9 mouse cellular contexts compared by ENCODE assay signal in the genomic region with DNA sequence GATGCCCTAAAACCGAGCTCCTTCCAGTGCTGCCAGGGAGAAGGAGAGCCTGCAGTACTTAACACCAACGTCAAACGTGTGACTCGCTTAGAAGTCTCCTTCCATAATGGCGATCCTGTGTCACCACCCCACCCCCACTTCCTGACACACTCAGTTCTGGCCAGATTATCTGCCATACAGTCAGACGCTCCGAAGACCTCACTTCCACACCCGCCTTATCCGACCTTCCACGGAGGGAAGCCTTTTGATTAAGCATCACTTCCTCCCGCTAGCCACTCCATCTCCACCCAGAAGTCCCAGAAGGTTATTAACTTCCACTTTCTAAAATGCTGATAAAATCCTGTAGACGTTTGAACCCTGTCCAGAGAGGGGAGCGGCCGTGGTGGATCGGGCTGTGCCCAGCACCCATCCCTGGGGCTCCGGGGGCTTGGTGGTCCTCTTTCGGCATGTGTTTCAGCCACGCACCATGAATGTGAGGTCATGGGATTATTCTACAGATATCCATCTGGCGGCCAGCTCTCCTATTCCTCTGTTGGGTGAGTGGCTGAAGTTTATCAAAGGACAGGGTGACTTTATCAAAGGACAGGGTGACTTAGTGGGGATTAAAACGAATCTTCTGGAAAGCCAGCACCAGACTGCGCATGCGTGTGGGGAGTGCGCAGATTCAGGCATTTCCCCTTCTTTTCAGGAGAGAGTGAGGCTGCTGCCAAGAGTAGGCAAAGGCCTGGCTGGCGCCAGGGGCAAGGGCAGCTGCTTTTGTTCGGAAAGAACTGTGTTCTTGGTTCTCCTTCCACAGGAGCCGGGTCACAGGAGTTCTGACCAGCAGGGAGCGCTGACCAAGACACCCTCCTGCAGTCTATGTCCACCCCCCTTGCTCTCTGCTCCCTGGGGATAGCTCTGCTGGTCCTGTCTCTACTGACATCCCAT. TPM values are rescaled to one million over a fixed set of nuclear protein-coding genes. Genes with fewer than 3 reads are reported as not detected.
A peak's percentile ranks its signal among the peaks of the same experiment; 100 is the strongest.
DNase-seq lines count a peak whose midpoint lies in the region; ATAC-seq and TF ChIP-seq lines count a peak whose summit lies in the region.
"Had no signal": no experiment of that assay in that cellular context is flagged by ENCODE, and none has a peak within 500 bp of the region (broad histone marks: within the 10 kb centered on the region; RNA-seq: fewer than 3 reads in every experiment).

No protein-coding gene starts in this region.

- H3K27me3 ChIP-seq in hindbrain, postnatal 0 days (ENCODE audit: insufficient read depth, low read length) = no peaks in the 10 kb centered on the region
- H3K27me3 ChIP-seq in hindbrain, embryonic 14.5 days (ENCODE audit: control insufficient read depth, insufficient read depth, low read length) = no peaks in the 10 kb centered on the region

- intact Hi-C loops in heart, postnatal 25 days (cut with DNase I) = no loop called here
- intact Hi-C loops in left cerebral cortex, postnatal 25 days (cut with DNase I) = no loop called here

- H3K9me3 ChIP-seq in hindbrain, postnatal 0 days (ENCODE audit: low read length) = no peaks in the 10 kb centered on the region
- H3K9me3 ChIP-seq in hindbrain, embryonic 14.5 days (ENCODE audit: control insufficient read depth, low read length) = no peaks in the 10 kb centered on the region

- H3K4me1 ChIP-seq in hindbrain, postnatal 0 days (ENCODE audit: insufficient read depth, low read length) = no peaks in the 10 kb centered on the region
- 0 out of 2 replicates have a peak, but pooled peaks cover 5% of the 10 kb centered on the region for H3K4me1 ChIP-seq in hindbrain, embryonic 14.5 days (replicated peaks; ENCODE audit: control insufficient read depth, insufficient read depth, low read length)

- no peaks in the 10 kb centered on the region for H3K36me3 ChIP-seq in hindbrain, postnatal 0 days (ENCODE audit: insufficient read depth, low read length)
- no peaks in the 10 kb centered on the region for H3K36me3 ChIP-seq in hindbrain, embryonic 14.5 days (replicated peaks; ENCODE audit: control insufficient read depth, insufficient read depth)

- H3K4me2 ChIP-seq in hindbrain, postnatal 0 days (ENCODE audit: low read depth, low read length) = no peak overlapping the region
- H3K4me2 ChIP-seq in hindbrain, embryonic 14.5 days (replicated peaks) = no peak overlapping the region

- no peak overlapping the region for H3K27ac ChIP-seq in hindbrain, postnatal 0 days
- H3K27ac ChIP-seq in hindbrain, embryonic 14.5 days = no peak overlapping the region

- peak; percentile 32 for DNase-seq in hindbrain, postnatal 0 days (ENCODE audit: low spot score)
- no peak for DNase-seq in hindbrain, embryonic 14.5 days (ENCODE audit: low spot score)
- DNase-seq in heart, postnatal 25 days (ENCODE audit: low spot score) = peak; percentile 57
- peak; percentile 4 to 26 for DNase-seq in left cerebral cortex, postnatal 25 days (ENCODE audit: low spot score in 2 of 2)
- DNase-seq in right cerebral cortex, postnatal 36 days (ENCODE audit: low spot score in 2 of 2) = peak; percentile 4 to 9
- no peak for DNase-seq in thymus, postnatal 36 days
- DNase-seq in urinary bladder, postnatal 36 days (ENCODE audit: low spot score in 2 of 2) = no peak

- no peak overlapping the region for H3K9ac ChIP-seq in hindbrain, postnatal 0 days (replicated peaks; ENCODE audit: low read length)
- no peak overlapping the region for H3K9ac ChIP-seq in hindbrain, embryonic 14.5 days

- no peak overlapping the region for H3K4me3 ChIP-seq in hindbrain, postnatal 0 days (ENCODE audit: low read length)
- no peak overlapping the region for H3K4me3 ChIP-seq in hindbrain, embryonic 14.5 days (replicated peaks; ENCODE audit: low read length)

- no peak for ATAC-seq in hindbrain, postnatal 0 days
- no peak for ATAC-seq in hindbrain, embryonic 14.5 days (ENCODE audit: low FRiP score)
- peak; percentile 71 for ATAC-seq in common myeloid progenitor, adult 5-6 weeks (replicated peaks; ENCODE audit: low read depth, poor library complexity, severe bottlenecking)

- TF ChIP-seq CTCF in hindbrain, postnatal 0 days (IDR thresholded peaks at IDR 0.05; ENCODE audit: low read depth) = 0 out of 2 replicates have a peak, but pooled peaks have one; percentile 3

- 69% methylated on average over 27 of the region's 27 CpGs for WGBS in hindbrain, postnatal 0 days
- 78% methylated on average over 27 of the region's 27 CpGs for WGBS in hindbrain, embryonic 14.5 days

RNA-seq across cellular contexts. Expression of gene Foxl1, which starts 43.1 kb away (rescaled TPM):
- total RNA-seq in hindbrain, postnatal 0 days (2014; rRNA removed) = 0.40 and 0.58 TPM in 2 replicates
- polyA plus RNA-seq in hindbrain, postnatal 0 days (2015; fragmentation: Nextera tagmentation; extraction: Ambion mirVana) = 0.21 TPM in 1 of 2 replicates, not detected in the other
- polyA plus RNA-seq in hindbrain, embryonic 14.5 days (2014; fragmentation: Nextera tagmentation; extraction: Ambion mirVana) = 0.12 and 0.25 TPM in 2 replicates
- not detected in 2 replicates for total RNA-seq in common myeloid progenitor, adult 5-6 weeks (2017)
- total RNA-seq in heart, postnatal 25 days (2021) = under 1 TPM in 1 of 2 experiments, not detected in 1; 0.16 TPM
- total RNA-seq in left cerebral cortex, postnatal 25 days (2021) = under 1 TPM; 0.16 to 0.30 TPM
- polyA plus RNA-seq: neural tube, embryonic 14.5 days had no signal

RNA-seq across cellular contexts. Expression of gene Foxc2, which starts 54.9 kb away (rescaled TPM):
- 3.7 and 10.6 TPM in 2 replicates for total RNA-seq in hindbrain, postnatal 0 days (2014; rRNA removed)
- 2.8 and 3.6 TPM in 2 replicates for polyA plus RNA-seq in hindbrain, postnatal 0 days (2015; fragmentation: Nextera tagmentation; extraction: Ambion mirVana)
- 2.9 and 3.1 TPM in 2 replicates for polyA plus RNA-seq in hindbrain, embryonic 14.5 days (2014; fragmentation: Nextera tagmentation; extraction: Ambion mirVana)
- total RNA-seq in common myeloid progenitor, adult 5-6 weeks (2017) = not detected in 2 replicates
- 1 to 10 TPM; 2.0 to 2.2 TPM for total RNA-seq in heart, postnatal 25 days (2021)
- 1 to 10 TPM; 1.8 to 2.1 TPM for total RNA-seq in left cerebral cortex, postnatal 25 days (2021)

Comparison
In these comparisons a context has a peak if more than half of its experiments do, and no peak if none do; other contexts are left out.
1. DNase-seq: peak in hindbrain, postnatal 0 days (single experiment), heart, postnatal 25 days (single experiment), left cerebral cortex, postnatal 25 days (2 of 2) and right cerebral cortex, postnatal 36 days (2 of 2); none in hindbrain, embryonic 14.5 days (single experiment), thymus, postnatal 36 days (0 of 2) and urinary bladder, postnatal 36 days (0 of 2).